Mouse (Mus musculus) kidney, postnatal 0 days (tissue): ENCODE results near the gene Rpl36a. TPM values are rescaled to one million over a fixed set of nuclear protein-coding genes. Genes with fewer than 3 reads are reported as not detected.
"Not testable (repeated sequence)": the region's sequence is repeated elsewhere in the genome, so short reads cannot be mapped to it uniquely, and the experiment has no call there.

Experiments
- ATAC-seq: fragments of 200-750 bp; cut with Nextera tagmentation; replicated peaks from 2 replicates; pipeline ENCODE4 v1.8.0; 2017; ENCODE audit warnings: low read depth, moderate number of reproducible peaks, moderate TSS enrichment, moderate library complexity; ENCODE audit not compliant: low FRiP score
- DNase-seq: peaks from one replicate; pipeline ENCODE4 v3.0.0-alpha.2; 2016; ENCODE audit warnings: low spot score
- H3K27ac ChIP-seq: fragments of 300-500 bp; sonication (generic); 2 replicates; pipeline ENCODE4 v1.5.1; 2014; ENCODE audit warnings: mild to moderate bottlenecking
- H3K27me3 ChIP-seq: fragments of 300-500 bp; sonication (generic); 2 replicates; pipeline ENCODE4 v1.6.1; 2014; ENCODE audit warnings: low read length, mixed read lengths; ENCODE audit not compliant: insufficient read depth
- H3K36me3 ChIP-seq: fragments of 300-500 bp; sonication (generic); 2 replicates; pipeline ENCODE4 v1.6.1; 2014; ENCODE audit warnings: low read length, mixed read lengths; ENCODE audit not compliant: insufficient read depth
- H3K4me1 ChIP-seq: fragments of 300-500 bp; sonication (generic); replicated peaks from 2 replicates; pipeline ENCODE4 v1.6.1; 2014; ENCODE audit warnings: antibody characterized with exemption, low read length, mixed read lengths; ENCODE audit not compliant: insufficient read depth
- H3K4me2 ChIP-seq: fragments of 300-500 bp; sonication (generic); 2 replicates; pipeline ENCODE4 v1.6.1; 2014; ENCODE audit warnings: mild to moderate bottlenecking, low read length, moderate library complexity, mixed read lengths
- H3K4me3 ChIP-seq: fragments of 300-500 bp; sonication (generic); replicated peaks from 2 replicates; pipeline ENCODE4 v1.5.1; 2014; ENCODE audit warnings: low read depth, low read length
- H3K9ac ChIP-seq: fragments of 300-500 bp; sonication (generic); 2 replicates; pipeline ENCODE4 v1.6.1; 2014; ENCODE audit warnings: low read depth, low read length
- H3K9me3 ChIP-seq: fragments of 300-500 bp; sonication (generic); replicated peaks from 2 replicates; pipeline ENCODE4 v1.6.1; 2016; ENCODE audit warnings: low read length, inconsistent platforms, mixed read lengths
- CTCF ChIP-seq: IDR thresholded peaks from 2 replicates; pipeline ENCODE4 v1.5.1; 2016; ENCODE audit warnings: antibody characterized with exemption, low read depth, mild to moderate bottlenecking, moderate library complexity
- WGBS: fragments of 180-500 bp; shearing (Covaris S2); extraction: QIAGEN DNeasy Blood & Tissue Kit; methylation state at CpG from one replicate; pipeline ENCODE4 v1.1.7; 2014; 5-methylcytosine and 5-hydroxymethylcytosine counted together
- polyA plus RNA-seq: library from polyadenylated mRNA; unstranded; fragments of >200 nt; fragmentation: Nextera tagmentation; extraction: Ambion mirVana; gene quantifications from 2 replicates; pipeline ENCODE4 v1.2.1, GENCODE M21; 2015

The Rpl36a gene
- polyA plus RNA-seq: 527 and 613 TPM in 2 replicates

DNA sequence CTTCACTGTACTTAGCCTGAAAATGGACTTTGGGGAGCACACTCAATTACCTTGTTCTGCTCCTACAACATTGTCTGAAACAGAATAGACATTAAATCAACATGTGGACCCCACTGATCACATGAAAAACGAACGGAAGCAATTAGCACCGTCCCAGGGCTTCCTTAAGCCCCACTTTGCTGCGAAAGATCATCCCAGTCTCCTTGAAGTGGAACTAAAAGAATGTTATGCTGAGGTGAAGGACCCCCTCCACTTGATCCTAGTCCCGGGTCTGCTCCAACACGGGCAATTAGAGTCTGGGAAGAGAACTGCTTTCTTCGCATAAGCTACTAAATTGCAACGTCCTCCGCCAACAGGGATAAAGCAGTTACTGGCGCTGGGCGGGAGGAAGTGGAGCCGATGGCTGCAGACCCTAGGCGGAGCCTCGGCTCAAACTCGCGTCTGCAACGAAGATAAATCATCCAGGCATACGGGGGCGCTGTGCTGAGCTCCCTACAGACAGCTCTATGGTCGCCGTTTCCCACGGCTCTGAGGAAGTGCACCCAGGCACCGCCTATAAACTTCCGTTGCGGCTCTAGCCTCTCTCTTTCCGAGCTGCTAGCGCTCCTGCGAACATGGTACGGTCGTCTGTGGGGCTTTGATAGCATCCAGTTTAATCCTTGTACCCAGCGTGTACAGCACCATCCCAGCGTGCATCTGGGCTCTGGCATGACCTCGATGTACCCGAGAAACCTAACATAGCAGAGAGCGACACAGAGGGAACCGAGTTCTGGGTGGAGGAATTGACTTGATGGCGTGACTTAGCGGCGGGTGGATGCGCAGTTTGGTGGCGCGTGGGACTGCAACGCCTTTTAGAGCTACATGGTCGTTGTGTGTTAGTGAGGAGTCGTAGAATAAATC lies at the start of gene Rpl36a:
Gene Rpl36a, plus strand, starts transcription at position 552 of the 900 bp plus-strand sequence.
- WGBS: 25% methylated on average over 45 of the region's 45 CpGs
- Histone ChIP-seq H3K27ac (peak within 1 kb of the TSS; percentile 81), H3K4me2 (peak within 1 kb of the TSS; percentile 55), H3K4me1 (no peaks in the 10 kb centered on the region), H3K4me3 (peak within 1 kb of the TSS; percentile 53), H3K36me3 (no peaks in the 10 kb centered on the region), H3K27me3 (no peaks in the 10 kb centered on the region), H3K9me3 (no peaks in the 10 kb centered on the region), H3K9ac (peak within 1 kb of the TSS; percentile 65)
- DNase-seq: peak; percentile 93
- peak; percentile 97 for ATAC-seq
- peak; percentile 74 for TF ChIP-seq CTCF

DNA sequence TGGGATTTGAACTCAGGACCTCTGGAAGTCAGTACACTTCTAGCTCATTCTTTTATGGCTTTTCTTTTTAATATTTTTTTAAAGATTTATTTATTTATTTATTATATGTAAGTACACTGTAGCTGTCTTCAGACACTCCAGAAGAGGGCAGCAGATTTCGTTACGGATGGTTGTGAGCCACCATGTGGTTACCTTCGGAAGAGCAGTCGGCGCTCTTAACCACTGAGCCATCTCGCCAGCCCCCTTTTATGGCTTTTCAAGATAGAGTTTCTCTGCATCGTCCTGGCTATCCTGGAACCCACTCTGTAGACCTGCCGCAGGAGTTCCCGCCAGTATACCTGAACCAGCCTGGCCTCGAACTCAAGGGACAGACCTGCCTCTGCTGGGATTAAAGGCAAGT lies 45.7 kb upstream of the Rpl36a start:
- H3K9me3 ChIP-seq, H3K4me3 ChIP-seq, H3K4me1 ChIP-seq, H3K27ac ChIP-seq, ATAC-seq, DNase-seq, H3K9ac ChIP-seq, H3K36me3 ChIP-seq, H3K4me2 ChIP-seq, H3K27me3 ChIP-seq: not testable (repeated sequence)
- TF ChIP-seq CTCF: peak; percentile 32; the same call in 1 of the 2 replicates
- 85% methylated on average over 10 of the region's 10 CpGs for WGBS

DNA sequence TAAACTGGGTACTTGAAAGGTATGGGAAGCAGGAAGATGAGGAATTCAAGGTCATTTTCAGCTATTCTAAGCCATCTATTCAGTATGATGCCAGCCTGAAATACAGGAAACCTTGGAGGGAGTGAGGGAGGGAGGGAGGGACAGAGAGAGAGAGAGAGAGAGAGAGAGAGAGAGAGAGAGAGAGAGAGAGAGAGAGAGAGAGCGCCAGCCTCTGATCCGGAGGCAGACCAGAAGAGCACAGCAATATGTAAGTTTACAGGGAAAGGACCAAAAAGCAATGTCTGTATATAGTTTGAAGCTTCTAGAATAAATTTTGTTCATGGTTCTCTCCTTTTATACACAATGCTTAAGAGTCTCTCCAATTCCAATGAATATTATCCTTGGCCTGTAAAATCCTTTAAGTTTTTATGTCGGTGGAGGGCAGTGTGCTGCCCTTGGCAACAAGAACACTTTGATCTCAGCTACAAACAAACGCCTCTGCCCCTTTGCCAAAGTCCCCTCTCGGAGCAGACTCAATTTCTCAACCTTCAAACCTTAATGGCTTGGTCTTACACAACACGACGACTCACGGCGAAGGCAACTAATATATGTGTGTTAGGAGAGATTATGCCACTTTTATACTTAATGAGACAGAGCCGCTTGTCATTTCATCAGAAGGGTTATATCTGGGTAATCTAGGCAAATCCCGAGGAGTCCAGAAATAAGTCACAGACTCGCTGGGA lies 44.9 kb upstream of the Rpl36a start:
- WGBS: 43% methylated on average over 12 of the region's 12 CpGs
- 0 out of 2 replicates have a peak overlapping the region, but pooled peaks have one; percentile 54 for H3K27ac ChIP-seq

DNA sequence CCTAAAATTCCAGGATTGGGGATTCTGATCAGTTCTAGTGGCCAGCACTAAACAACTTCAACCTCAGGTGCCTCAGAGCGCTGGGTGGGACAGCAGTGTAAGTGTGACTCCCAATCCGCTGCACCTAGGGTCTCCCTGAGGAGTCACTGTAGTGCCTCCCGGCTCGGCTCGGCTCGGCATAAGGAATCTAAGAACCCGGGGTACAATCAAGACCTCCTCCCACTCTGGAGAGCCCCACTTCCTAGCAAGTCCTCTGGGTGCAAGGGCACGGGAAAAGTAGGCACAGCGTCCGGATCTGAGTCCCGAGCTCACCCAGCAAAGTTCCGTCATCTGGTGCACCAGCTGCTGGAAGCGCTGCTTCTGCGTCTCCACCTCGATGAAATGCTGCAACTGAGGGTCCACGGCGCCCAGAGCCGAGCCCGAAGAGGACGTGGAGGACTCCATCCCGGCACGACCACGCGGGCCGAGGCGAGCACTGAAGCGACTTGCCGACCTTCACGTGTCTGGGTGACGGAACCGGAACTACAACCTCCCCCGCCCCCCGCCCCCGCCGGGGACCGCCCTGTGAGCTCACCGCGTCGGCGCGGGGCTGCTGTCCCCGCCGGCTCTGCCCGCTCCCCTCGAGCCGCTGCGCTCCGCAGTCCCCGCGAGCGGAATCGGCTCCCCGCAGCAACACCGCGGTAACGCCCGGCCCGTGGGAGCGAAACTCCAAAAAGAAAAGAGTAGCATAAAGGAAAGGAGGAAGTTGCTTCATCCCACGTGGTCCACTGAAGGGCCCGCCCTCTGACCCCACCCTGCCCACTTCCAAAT lies 44.1 kb upstream of the Rpl36a start, which contains the start of gene Timm8a1:
Gene Timm8a1, minus strand, starts transcription at position 721 of the 810 bp plus-strand sequence.
- Histone ChIP-seq H3K9me3 (no peaks in the 10 kb centered on the region), H3K27me3 (no peaks in the 10 kb centered on the region), H3K4me3 (peak within 1 kb of the TSS; percentile 54), H3K36me3 (no peaks in the 10 kb centered on the region), H3K4me2 (peak within 1 kb of the TSS; percentile 64), H3K27ac (peak within 1 kb of the TSS; percentile 74), H3K4me1 (no peaks in the 10 kb centered on the region), H3K9ac (peak within 1 kb of the TSS; percentile 57; the same call in 1 of the 2 replicates)
- peak; percentile 91 for ATAC-seq
- TF ChIP-seq CTCF: no peak
- DNase-seq: peak; percentile 50
- 27% methylated on average over 36 of the region's 61 CpGs for WGBS

More for the DNA sequence above, 44.9 kb upstream of the Rpl36a start:
- Histone ChIP-seq H3K27me3 (no peaks in the 10 kb centered on the region), H3K36me3 (no peaks in the 10 kb centered on the region), H3K9me3 (no peaks in the 10 kb centered on the region), H3K9ac (peak overlapping the region; percentile 55; the same call in 1 of the 2 replicates), H3K4me2 (peak overlapping the region; percentile 64), H3K4me1 (no peaks in the 10 kb centered on the region), H3K4me3 (peak overlapping the region; percentile 54)
- peak; percentile 22 for DNase-seq
- no peak for ATAC-seq
- TF ChIP-seq CTCF: 0 out of 2 replicates have a peak, but pooled peaks have one; percentile 18

DNA sequence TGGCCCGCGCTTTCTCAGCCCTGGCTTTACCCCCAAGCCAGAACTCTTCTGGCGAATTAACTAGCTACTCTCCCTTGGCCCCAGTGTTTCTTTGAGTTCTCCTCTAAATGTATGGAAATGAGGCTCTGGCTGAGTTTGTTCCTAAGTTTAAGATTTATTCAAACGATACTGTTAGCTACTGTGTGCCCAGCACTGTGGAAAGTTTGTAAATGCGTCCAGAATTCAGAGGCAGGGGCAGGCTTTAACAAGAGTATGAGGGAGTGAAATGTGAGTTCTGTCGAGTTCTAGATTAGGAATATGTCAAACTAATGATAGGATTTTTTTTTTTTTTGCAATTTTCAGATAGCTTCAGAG lies 43.5 kb upstream of the Rpl36a start:
- H3K9ac ChIP-seq: peak overlapping the region; percentile 57; the same call in 1 of the 2 replicates
- ATAC-seq: 0 out of 2 replicates have a peak, but pooled peaks have one; percentile 11

More for the DNA sequence above, 43.5 kb upstream of the Rpl36a start:
- Histone ChIP-seq H3K4me2 (peak overlapping the region; percentile 64), H3K9me3 (no peaks in the 10 kb centered on the region), H3K36me3 (no peaks in the 10 kb centered on the region), H3K27ac (peak overlapping the region; percentile 74; the same call in 1 of the 2 replicates), H3K4me3 (peak overlapping the region; percentile 54), H3K4me1 (no peaks in the 10 kb centered on the region), H3K27me3 (no peaks in the 10 kb centered on the region)
- WGBS: 26% methylated on average over 6 of the region's 6 CpGs
- peak; percentile 1 for DNase-seq
- no peak for TF ChIP-seq CTCF
